9 mouse cellular contexts compared by ENCODE assay signal in the genomic region with DNA sequence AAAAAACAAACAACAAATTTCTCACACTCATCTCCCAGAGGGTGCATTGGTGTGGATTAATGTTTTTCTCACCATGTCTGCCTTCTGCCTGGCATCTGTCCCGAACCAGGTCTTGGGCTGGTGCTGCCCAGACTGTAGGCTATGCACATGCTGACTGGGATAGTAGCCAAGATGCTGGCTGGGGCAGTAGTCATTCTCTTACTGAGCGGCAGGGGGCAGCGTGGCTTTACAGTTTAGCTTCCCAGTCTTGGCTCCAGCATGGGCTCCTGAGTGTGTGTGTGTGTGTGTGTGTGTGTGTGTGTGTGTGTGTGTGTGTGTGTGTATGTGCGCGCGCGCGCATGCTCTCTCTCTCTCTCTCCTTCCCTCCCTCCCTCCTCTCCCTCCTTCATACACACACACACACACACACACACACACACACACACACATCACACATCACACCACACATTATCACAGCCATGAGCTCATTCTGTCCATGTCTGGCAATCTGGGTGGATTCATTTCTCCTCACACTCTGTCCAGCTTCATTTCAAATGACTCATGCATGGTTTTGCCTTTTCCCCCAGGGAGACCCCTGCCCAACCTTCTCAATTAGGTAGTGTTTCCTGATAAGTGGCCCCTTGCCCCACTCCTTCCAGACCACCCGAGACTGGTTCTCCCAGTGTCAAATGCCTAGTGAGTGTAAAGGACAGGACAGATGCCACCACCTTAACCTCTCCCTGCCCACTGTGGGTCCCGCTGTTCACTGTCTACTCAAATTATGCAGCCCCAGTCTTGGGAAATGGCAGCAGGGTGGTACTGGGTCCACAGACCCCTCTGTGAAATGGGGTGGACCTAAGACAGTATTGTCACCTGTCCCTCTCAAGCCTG. TPM values are rescaled to one million over a fixed set of nuclear protein-coding genes. Genes with fewer than 3 reads are reported as not detected.
DNase-seq lines count a peak whose midpoint lies in the region; ATAC-seq and TF ChIP-seq lines count a peak whose summit lies in the region.
"Had no signal": no experiment of that assay in that cellular context is flagged by ENCODE, and none has a peak within 500 bp of the region (broad histone marks: within the 10 kb centered on the region; RNA-seq: fewer than 3 reads in every experiment).

No protein-coding gene starts in this region.

- ATAC-seq in common myeloid progenitor, adult 5-6 weeks (replicated peaks; ENCODE audit: low read depth, poor library complexity, severe bottlenecking) = peak; percentile 81
- peak; percentile 59 for ATAC-seq in lung, postnatal 0 days

- H3K36me3 ChIP-seq in lung, postnatal 0 days (ENCODE audit: insufficient read depth, low read length) = no peaks in the 10 kb centered on the region

- no peak for TF ChIP-seq EP300 in lung, postnatal 0 days (IDR thresholded peaks at IDR 0.05)

- TF ChIP-seq CTCF in lung, postnatal 0 days (IDR thresholded peaks at IDR 0.05) = peak; percentile 91

- H3K9me3 ChIP-seq in lung, postnatal 0 days (ENCODE audit: low read length) = no peaks in the 10 kb centered on the region

- H3K4me2 ChIP-seq in lung, postnatal 0 days (replicated peaks; ENCODE audit: low read depth, low read length) = no peak overlapping the region

- 10% methylated on average over 10 of the region's 10 CpGs for WGBS in lung, postnatal 0 days

- H3K9ac ChIP-seq in lung, postnatal 0 days (replicated peaks; ENCODE audit: low read depth) = no peak overlapping the region

- H3K4me3 ChIP-seq in lung, postnatal 0 days (ENCODE audit: low read depth, low read length) = no peak overlapping the region

- H3K27me3 ChIP-seq in lung, postnatal 0 days (replicated peaks; ENCODE audit: insufficient read depth, low read length) = peaks cover 21% of the 10 kb centered on the region

- H3K4me1 ChIP-seq in lung, postnatal 0 days (ENCODE audit: insufficient read depth, low read depth, low read length) = no peaks in the 10 kb centered on the region

- no peak overlapping the region for H3K27ac ChIP-seq in lung, postnatal 0 days (ENCODE audit: low read length)

- peak; percentile 79 for DNase-seq in A20 (ENCODE audit: low read depth, low spot score)
- DNase-seq in T-cell, adult 2 months (ENCODE audit: low spot score) = peak; percentile 54
- peak; percentile 81 for DNase-seq in gastrocnemius, postnatal 10 days
- DNase-seq in kidney, postnatal 36 days = peak; percentile 88
- peak; percentile 93 for DNase-seq in lung, postnatal 0 days (ENCODE audit: low spot score)
- peak; percentile 92 for DNase-seq in retina, postnatal 1 day
- peak; percentile 81 for DNase-seq in urinary bladder, postnatal 14 days (ENCODE audit: low spot score)

RNA-seq across cellular contexts. Expression of a gene that starts 3.8 kb away (rescaled TPM):
- not detected in 2 replicates for total RNA-seq in common myeloid progenitor, adult 5-6 weeks (2017)
- 10 to 100 TPM; 11.1 to 11.8 TPM for total RNA-seq in gastrocnemius, postnatal 10 days (2021)
- polyA plus RNA-seq in lung, postnatal 0 days (2015; fragmentation: Nextera tagmentation; extraction: Ambion mirVana) = 9.7 and 10.5 TPM in 2 replicates

RNA-seq across cellular contexts. Expression of a gene that starts 12.4 kb away (rescaled TPM):
- not detected in 2 replicates for total RNA-seq in common myeloid progenitor, adult 5-6 weeks (2017)
- not detected for total RNA-seq in gastrocnemius, postnatal 10 days (2021)
- 12.6 and 18.9 TPM in 2 replicates for polyA plus RNA-seq in lung, postnatal 0 days (2015; fragmentation: Nextera tagmentation; extraction: Ambion mirVana)
- polyA plus RNA-seq: heart, embryonic 14.5 days had no signal

Comparison
In these comparisons a context has a peak if more than half of its experiments do, and no peak if none do; other contexts are left out.
1. RNA of a gene that starts 3.8 kb away (total RNA-seq): 11.1 to 11.8 TPM in gastrocnemius, postnatal 10 days; not detected in common myeloid progenitor, adult 5-6 weeks; every median in the first group is over 10 times any median in the second.
2. Peak in every context shown above with its lines, with median percentiles within 50 percentile points of each other: DNase-seq.